Mouse (Mus musculus) liver, embryonic 13.5 days (tissue): ENCODE measurements around the gene Armh4. TPM values are rescaled to one million over a fixed set of nuclear protein-coding genes. Genes with fewer than 3 reads are reported as not detected.
"Not testable (repeated sequence)": the region's sequence is repeated elsewhere in the genome, so short reads cannot be mapped to it uniquely, and the experiment has no call there.

Experiments
- ATAC-seq: fragments of 200-750 bp; cut with Nextera tagmentation; 2 replicates; pipeline ENCODE4 v1.8.0; 2017; ENCODE audit warnings: low read depth, mild to moderate bottlenecking, moderate number of reproducible peaks, moderate library complexity
- DNase-seq: peaks from one replicate; pipeline ENCODE4 v3.0.0; 2022
- H3K27ac ChIP-seq: fragments of 300-500 bp; sonication (generic); 2 replicates; pipeline ENCODE4 v1.5.1; 2015; ENCODE audit warnings: moderate library complexity, mild to moderate bottlenecking, inconsistent platforms
- H3K27me3 ChIP-seq: fragments of 300-500 bp; sonication (generic); 2 replicates; pipeline ENCODE4 v1.6.1; 2015; ENCODE audit warnings: mild to moderate bottlenecking, inconsistent platforms
- H3K36me3 ChIP-seq: fragments of 300-500 bp; sonication (generic); 2 replicates; pipeline ENCODE4 v1.6.1; 2015; ENCODE audit warnings: mild to moderate bottlenecking, inconsistent platforms
- H3K4me1 ChIP-seq: fragments of 300-500 bp; sonication (generic); replicated peaks from 2 replicates; pipeline ENCODE4 v1.6.1; 2015; ENCODE audit warnings: inconsistent platforms
- H3K4me2 ChIP-seq: fragments of 300-500 bp; sonication (generic); 2 replicates; pipeline ENCODE4 v1.6.1; 2015; ENCODE audit warnings: inconsistent platforms, mild to moderate bottlenecking, moderate library complexity
- H3K4me3 ChIP-seq: fragments of 300-500 bp; sonication (generic); replicated peaks from 2 replicates; pipeline ENCODE4 v1.5.1; 2015; ENCODE audit warnings: mild to moderate bottlenecking, inconsistent platforms
- H3K9ac ChIP-seq: fragments of 300-500 bp; sonication (generic); 2 replicates; pipeline ENCODE4 v1.6.1; 2015; ENCODE audit warnings: mild to moderate bottlenecking, inconsistent platforms
- H3K9me3 ChIP-seq: fragments of 300-500 bp; sonication (generic); replicated peaks from 2 replicates; pipeline ENCODE4 v1.6.1; 2016; ENCODE audit warnings: inconsistent platforms
- WGBS: fragments of 180-500 bp; shearing (Covaris S2); methylation state at CpG from one replicate; pipeline ENCODE4 v1.1.7; 2015; ENCODE audit not compliant: insufficient replicate concordance; 5-methylcytosine and 5-hydroxymethylcytosine counted together
- polyA plus RNA-seq: library from polyadenylated mRNA; unstranded; fragments of >200 nt; fragmentation: Nextera tagmentation; extraction: Ambion mirVana; gene quantifications from 2 replicates; pipeline ENCODE4 v1.2.1, GENCODE M21; 2015

Armh4 gene
- 1.0 and 1.1 TPM in 2 replicates for polyA plus RNA-seq

GRCm38 (mm10) chr14:49782715-49783531, at the start of gene Armh4:
TSS of gene Armh4 (minus strand) at chr14:49783383.
- no peaks in the 10 kb centered on the region for H3K4me1 ChIP-seq
- no peak within 1 kb of the TSS for H3K9ac ChIP-seq
- H3K4me3 ChIP-seq = peak within 1 kb of the TSS; percentile 44
- no peaks in the 10 kb centered on the region for H3K27me3 ChIP-seq
- H3K36me3 ChIP-seq = no peaks in the 10 kb centered on the region
- H3K9me3 ChIP-seq = no peaks in the 10 kb centered on the region
- DNase-seq = no peak
- ATAC-seq = peak; percentile 86
- H3K27ac ChIP-seq = no peak within 1 kb of the TSS
- WGBS = 3% methylated on average over 24 of the region's 24 CpGs
- peak within 1 kb of the TSS; percentile 64 for H3K4me2 ChIP-seq

DNA sequence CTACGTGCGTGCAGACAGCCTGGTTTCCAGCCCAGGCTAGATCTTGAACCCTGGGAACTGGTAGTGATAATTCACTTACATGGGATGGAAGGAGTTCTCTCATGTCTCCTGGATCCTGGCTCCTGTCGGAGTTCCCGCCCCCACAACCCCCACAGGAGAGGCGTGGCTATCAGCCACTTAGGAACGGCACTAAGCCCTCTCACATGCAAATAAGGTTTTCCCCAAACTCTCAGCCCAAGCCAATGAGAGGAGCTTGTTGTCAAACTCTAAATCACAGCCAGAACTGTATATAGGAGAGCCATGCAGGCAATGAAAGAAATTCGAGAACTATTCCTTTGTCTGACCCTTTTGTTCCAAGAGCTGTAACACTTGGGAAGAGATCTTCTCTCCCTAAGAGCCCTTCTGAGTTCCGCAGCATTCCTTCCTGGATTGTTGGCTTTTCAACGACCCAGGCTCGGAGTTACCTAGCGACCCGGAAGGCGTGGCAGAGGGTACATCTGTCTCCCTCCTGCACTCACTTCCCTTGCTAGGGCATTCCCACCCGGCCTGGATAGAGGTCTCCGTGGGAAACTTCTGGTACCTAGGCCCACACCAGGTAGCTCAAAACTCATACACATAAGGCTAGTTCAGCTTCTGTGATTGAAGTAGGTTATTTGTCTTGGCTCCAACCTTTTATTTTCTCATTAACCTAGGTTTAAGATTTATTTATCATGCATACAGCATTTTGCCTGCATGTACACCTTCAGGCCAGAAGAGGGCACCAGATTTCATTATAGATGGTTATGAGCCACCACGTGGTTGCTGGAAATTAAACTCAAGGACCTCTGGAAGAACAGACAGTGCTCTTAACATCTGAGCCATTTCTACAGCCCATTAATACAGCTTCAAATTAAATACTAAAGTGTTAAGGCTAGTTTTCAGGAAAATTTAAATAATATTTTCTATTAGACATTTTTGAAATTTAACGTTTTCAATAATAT, 46.3 kb upstream of the Armh4 start:
- Histone ChIP-seq H3K4me1 (no peaks in the 10 kb centered on the region), H3K4me3 (no peak overlapping the region), H3K4me2 (no peak overlapping the region), H3K9me3 (no peaks in the 10 kb centered on the region), H3K27ac (no peak overlapping the region), H3K36me3 (no peaks in the 10 kb centered on the region), H3K27me3 (no peaks in the 10 kb centered on the region), H3K9ac (no peak overlapping the region)
- DNase-seq = no peak
- ATAC-seq = no peak
- 12% methylated on average over 17 of the region's 17 CpGs for WGBS

DNA sequence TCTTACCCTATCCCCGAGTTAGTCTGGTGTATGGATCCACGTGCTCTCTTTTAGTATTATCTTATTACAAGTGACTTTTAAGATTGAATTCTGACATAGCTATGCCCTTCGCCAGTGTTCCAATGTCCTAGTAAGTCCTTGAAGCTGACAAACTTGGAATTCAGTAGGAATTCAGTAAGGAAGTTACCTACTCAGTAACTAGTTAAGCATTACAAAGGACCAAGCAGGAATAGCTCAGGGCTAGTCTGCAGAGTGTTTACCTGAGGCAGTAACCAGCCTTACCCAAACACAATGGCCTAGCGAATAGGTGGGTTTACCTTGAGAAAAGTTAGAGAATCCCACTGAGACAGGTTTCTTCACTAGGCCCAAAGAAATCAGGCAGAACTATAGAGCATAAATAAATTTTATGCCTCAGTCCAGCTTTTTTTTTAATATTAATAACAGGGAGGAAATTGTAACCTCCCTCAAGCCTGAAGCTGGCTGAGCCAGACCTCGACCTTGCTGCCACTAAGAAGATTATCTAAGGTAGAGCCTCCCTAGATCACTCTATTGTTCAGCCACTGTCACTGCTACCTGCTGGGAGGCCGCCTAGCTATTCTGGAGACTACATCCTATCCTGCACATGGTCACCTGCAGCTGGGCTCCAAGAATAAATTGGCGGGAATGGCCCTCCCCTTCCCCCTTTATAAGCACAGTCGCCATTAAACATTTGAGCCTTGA, 36.7 kb upstream of the Armh4 start:
- not testable (repeated sequence) for H3K4me1 ChIP-seq, ATAC-seq, DNase-seq, H3K4me2 ChIP-seq, H3K36me3 ChIP-seq, H3K4me3 ChIP-seq, H3K9ac ChIP-seq, H3K9me3 ChIP-seq, H3K27ac ChIP-seq, H3K27me3 ChIP-seq
- WGBS = 54% methylated on average over 8 of the region's 8 CpGs

- WGBS = 63% methylated on average over 6 of the region's 6 CpGs
These were observed 35.6 kb upstream of the Armh4 start for GRCm38 (mm10) chr14:49818713-49819208.

GRCm38 (mm10) chr14:49812966-49813365, 29.8 kb upstream of the Armh4 start:
- H3K27me3 ChIP-seq, H3K4me1 ChIP-seq, H3K9me3 ChIP-seq, H3K4me3 ChIP-seq, DNase-seq, H3K9ac ChIP-seq, H3K36me3 ChIP-seq, ATAC-seq, H3K4me2 ChIP-seq, H3K27ac ChIP-seq: not testable (repeated sequence)
- WGBS = 66% methylated on average over 9 of the region's 9 CpGs

More at GRCm38 (mm10) chr14:49818713-49819208, 35.6 kb upstream of the Armh4 start:
- H3K4me2 ChIP-seq, H3K27ac ChIP-seq, H3K9me3 ChIP-seq, H3K4me3 ChIP-seq, H3K36me3 ChIP-seq, H3K4me1 ChIP-seq, ATAC-seq, H3K27me3 ChIP-seq, DNase-seq, H3K9ac ChIP-seq: not testable (repeated sequence)

GRCm38 (mm10) chr14:49805051-49805450, 21.9 kb upstream of the Armh4 start:
- ATAC-seq, H3K4me1 ChIP-seq, H3K4me2 ChIP-seq, H3K4me3 ChIP-seq, H3K9me3 ChIP-seq, DNase-seq, H3K36me3 ChIP-seq, H3K27me3 ChIP-seq, H3K9ac ChIP-seq, H3K27ac ChIP-seq: not testable (repeated sequence)

DNA sequence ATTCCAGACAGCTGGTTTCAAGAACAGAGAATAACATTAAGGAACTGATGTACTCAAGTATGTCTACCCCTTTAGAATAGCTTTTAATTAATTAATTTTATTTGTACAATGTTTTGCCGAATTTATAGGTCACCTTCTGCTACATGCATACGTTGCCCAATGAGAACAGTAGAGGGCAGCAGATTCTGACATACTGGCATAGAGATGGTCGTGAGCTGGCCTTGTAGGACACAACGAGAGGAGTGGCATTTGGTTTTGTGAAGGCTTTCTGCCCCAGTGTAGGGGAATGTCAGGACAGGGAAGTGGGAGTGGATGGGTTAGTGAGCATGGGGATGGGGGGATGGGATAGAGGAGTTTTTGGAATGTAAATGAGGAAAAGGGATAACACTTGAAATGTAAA, 18.3 kb upstream of the Armh4 start:
- no peaks in the 10 kb centered on the region for H3K9me3 ChIP-seq
- H3K27me3 ChIP-seq = no peaks in the 10 kb centered on the region
- H3K9ac ChIP-seq = no peak overlapping the region
- no peak overlapping the region for H3K4me3 ChIP-seq
- no peaks in the 10 kb centered on the region for H3K4me1 ChIP-seq
- H3K36me3 ChIP-seq = no peaks in the 10 kb centered on the region
- WGBS = 14% methylated on average over 4 of the region's 4 CpGs
- ATAC-seq (no peak), DNase-seq (no peak)
- no peak overlapping the region for H3K4me2 ChIP-seq
- no peak overlapping the region for H3K27ac ChIP-seq

- Histone ChIP-seq H3K4me1 (no peaks in the 10 kb centered on the region), H3K4me3 (no peak overlapping the region), H3K9me3 (no peaks in the 10 kb centered on the region), H3K27me3 (no peaks in the 10 kb centered on the region), H3K4me2 (no peak overlapping the region), H3K27ac (no peak overlapping the region), H3K36me3 (no peaks in the 10 kb centered on the region), H3K9ac (no peak overlapping the region)
- no peak for DNase-seq
- ATAC-seq = no peak
- 64% methylated on average over 4 of the region's 4 CpGs for WGBS
These were observed 10.8 kb upstream of the Armh4 start for GRCm38 (mm10) chr14:49793948-49794347.

DNA sequence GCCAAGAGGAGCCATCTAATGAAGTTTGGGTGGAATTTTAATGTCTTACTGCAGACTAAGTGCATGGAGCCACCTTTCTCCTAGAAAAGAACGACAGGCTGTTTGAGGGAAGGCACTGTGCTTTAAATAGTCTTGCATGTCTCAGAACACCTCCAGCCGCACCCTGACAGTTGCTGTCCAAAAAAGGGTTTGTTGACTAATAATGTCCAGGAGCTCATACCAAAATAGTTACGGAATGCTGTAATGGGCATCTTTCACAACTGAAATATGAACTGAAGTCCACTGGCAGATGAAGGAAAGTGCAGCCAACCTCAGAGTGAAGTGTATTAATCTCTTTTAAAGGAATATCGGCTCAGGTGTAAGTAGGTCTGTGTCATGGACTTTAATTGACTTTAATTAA, 7.4 kb upstream of the Armh4 start:
- no peak overlapping the region for H3K4me3 ChIP-seq
- no peaks in the 10 kb centered on the region for H3K27me3 ChIP-seq
- no peak overlapping the region for H3K27ac ChIP-seq
- no peaks in the 10 kb centered on the region for H3K4me1 ChIP-seq
- WGBS = 59% methylated on average over 4 of the region's 4 CpGs
- no peaks in the 10 kb centered on the region for H3K9me3 ChIP-seq
- no peaks in the 10 kb centered on the region for H3K36me3 ChIP-seq
- DNase-seq = no peak
- no peak overlapping the region for H3K4me2 ChIP-seq
- H3K9ac ChIP-seq = no peak overlapping the region
- ATAC-seq = no peak

GRCm38 (mm10) chr14:49785793-49786192, 2.6 kb upstream of the Armh4 start:
- Histone ChIP-seq H3K4me1 (no peaks in the 10 kb centered on the region), H3K27me3 (no peaks in the 10 kb centered on the region), H3K27ac (no peak overlapping the region), H3K4me3 (no peak overlapping the region), H3K36me3 (no peaks in the 10 kb centered on the region), H3K4me2 (no peak overlapping the region), H3K9ac (no peak overlapping the region), H3K9me3 (no peaks in the 10 kb centered on the region)
- WGBS = 49% methylated on average over 2 of the region's 2 CpGs
- ATAC-seq = no peak
- DNase-seq = no peak

GRCm38 (mm10) chr14:49783866-49784265, 683 bp upstream of the Armh4 start:
- H3K36me3 ChIP-seq = no peaks in the 10 kb centered on the region
- H3K4me3 ChIP-seq = no peak overlapping the region
- DNase-seq = no peak
- no peak overlapping the region for H3K27ac ChIP-seq
- no peak overlapping the region for H3K4me2 ChIP-seq
- H3K9ac ChIP-seq = no peak overlapping the region
- ATAC-seq = no peak
- no peaks in the 10 kb centered on the region for H3K4me1 ChIP-seq
- no peaks in the 10 kb centered on the region for H3K27me3 ChIP-seq
- 66% methylated on average over 4 of the region's 4 CpGs for WGBS
- no peaks in the 10 kb centered on the region for H3K9me3 ChIP-seq
